Mouse (Mus musculus) granulocyte monocyte progenitor cell, adult 5-6 weeks (primary cell): Measurements from ENCODE around the gene Grb2. TPM values are rescaled to one million over a fixed set of nuclear protein-coding genes. Genes with fewer than 3 reads are reported as not detected.

Experiments
- ATAC-seq: replicated peaks from 2 replicates; pipeline ENCODE4 v1.8.0; 2016; ENCODE audit warnings: mild to moderate bottlenecking, moderate TSS enrichment, inconsistent platforms; ENCODE audit not compliant: poor library complexity, severe bottlenecking
- total RNA-seq, 2 experiments: library from RNA; stranded (forward) in 1 of 2; stranded (reverse) in 1 of 2; fragments of 200-712, 200-1000 nt in 1 of 2; fragments of >200 nt in 1 of 2; fragmentation: Nextera tagmentation in 1 of 2; gene quantifications; 2 replicates each; pipeline ENCODE4 v1.2.3; 2014 to 2017

The Grb2 gene
- total RNA-seq, 2 experiments from 2014 or later: 40.4 to 112 TPM

DNA sequence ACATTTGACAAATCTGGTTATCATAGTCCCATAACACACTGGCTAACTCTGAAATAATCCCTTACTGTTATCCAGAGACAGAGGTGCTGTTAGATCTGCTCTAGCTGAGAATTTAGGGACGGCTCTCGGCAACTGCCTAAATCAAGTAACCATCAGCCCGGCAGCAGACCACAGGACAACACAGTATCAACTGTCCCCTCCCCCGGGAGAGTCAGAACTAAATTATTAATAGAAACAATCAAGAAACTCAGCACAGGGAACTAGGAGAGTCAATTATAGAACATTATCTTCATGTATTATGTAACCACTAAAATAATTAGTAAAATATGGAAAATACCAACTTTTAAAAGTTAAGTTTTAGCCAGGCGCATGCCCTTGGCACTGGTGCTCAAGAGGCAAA is 17.4 kb downstream of the Grb2 start:
- ATAC-seq: no peak

DNA sequence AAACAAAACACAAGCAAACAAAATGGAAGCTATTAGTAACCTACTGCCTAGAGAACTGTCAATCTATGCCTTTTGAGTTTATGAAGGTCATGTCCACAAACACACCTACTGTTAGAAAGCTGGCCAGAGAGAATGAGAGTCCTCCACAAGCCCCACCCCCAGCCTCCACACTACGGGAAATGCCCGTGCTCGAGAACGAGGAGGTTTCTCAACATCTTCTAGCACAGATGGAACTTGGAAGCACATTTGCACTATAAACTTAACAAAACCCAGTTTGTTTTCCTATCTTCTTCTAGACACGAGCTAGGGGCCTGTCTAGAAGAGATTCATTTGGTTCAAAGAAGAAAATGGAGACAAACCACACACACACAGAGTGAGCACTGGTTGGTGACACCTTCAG is 18.0 kb downstream of the Grb2 start:
- no peak for ATAC-seq

DNA sequence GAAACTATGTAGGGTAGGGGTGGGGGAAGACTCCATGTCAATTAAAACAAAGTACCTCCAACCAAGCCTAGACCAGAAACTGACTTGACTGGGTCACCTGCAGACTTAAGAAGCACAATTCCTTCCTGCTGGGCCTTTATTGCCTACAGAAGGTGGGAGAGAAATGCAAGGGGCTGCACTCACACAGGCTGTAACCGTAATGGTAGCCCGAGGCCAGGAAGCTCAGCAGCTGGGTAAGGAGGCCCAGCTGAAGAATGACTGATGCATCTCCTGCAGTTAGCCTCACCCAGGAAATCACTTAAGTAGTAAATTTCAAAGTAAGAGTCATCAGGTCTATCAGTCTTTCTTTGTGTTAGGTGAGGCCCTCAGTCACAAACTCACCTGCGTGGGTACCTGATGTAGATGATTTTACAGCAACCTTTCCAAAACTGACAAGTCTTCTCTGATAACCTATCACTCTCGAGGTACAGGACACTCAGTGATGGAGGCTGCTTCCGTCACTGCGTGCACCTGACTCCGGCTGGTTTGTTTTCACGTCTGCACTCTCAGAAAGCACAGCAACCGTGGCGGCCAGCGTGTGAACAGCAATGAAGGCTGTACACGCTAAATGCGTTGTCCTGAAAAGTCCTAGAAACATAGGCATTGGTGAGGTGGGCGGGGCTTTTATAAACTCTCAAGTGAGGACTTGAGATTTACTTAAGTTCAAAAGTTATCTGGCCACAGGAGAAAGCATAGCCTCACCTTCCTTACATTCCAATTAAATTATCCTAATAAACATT is 19.1 kb downstream of the Grb2 start:
- no peak for ATAC-seq

DNA sequence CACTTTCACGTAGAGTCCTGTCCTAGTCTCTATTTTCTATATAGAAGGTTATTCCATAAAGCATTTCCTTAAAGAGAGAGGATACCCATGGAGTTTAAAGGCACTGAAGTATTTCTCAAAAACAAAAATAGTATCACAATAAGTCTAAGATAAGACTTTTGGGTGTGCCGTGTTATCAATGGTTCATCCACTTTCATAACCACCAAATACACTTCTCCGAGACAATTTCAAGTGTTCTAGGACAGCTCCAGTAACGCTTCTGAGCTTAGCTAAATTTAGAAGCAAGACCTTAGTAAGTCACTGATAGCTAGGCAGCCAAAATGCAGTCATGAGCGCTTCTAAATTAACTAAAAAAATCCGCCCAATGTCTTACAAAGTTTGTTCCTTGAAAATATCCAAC is 22.0 kb downstream of the Grb2 start:
- ATAC-seq: no peak

DNA sequence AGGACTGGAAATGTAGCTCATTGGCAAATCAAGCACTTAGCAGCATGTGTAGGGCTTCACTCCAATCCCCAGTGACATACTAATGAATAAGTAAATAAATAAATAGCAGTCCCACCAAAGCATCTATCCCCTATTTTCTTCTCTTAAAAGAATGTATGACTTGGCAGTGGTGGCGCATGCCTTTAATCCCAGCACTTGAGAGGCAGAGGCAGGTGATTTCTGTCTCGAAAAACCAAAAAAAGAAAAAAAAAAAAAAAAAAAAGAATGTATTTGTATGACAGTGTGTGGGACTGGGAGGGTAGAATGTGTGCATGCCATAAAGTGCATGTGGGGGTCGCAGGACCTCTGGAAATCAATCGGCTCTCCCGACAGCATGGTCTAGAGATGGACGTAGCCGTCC is 22.4 kb downstream of the Grb2 start:
- ATAC-seq: no peak

DNA sequence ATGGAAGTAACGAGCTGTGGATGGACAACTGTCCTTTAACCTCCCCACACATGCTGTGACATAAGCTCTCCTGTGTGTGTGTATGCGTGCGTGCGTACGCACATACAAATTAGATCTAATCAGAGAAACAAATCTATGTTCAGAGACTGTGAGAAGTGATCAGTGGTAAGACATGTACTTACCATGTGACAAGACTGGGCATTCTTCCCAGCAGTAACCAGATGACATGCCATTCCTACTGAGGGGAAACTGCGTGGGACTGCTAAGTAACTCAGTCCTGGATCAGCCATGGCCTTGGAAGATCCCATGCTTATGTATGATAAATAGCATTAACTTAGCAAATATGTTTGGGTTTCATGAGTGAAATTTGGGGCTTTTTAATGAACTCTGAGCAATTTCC is 23.5 kb downstream of the Grb2 start:
- no peak for ATAC-seq

DNA sequence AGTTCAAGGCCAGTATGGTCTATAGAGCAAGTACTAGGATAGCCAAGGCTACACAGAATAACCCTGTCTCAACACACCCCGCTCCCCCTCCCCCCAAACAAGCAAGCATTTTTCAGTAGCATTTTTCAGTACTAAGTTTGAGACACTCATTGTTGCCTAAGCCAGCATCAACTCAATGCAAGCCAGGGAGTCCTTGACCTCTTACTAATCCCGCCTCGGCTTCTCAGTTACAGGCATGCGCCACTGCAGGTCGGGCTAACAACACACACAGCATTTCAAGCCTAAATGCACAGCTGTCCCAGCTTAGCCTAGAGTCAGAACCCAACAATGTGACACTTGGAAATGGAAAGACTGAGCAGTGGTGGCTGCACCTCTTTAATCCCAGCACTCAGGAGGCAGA is 25.1 kb downstream of the Grb2 start:
- no peak for ATAC-seq

DNA sequence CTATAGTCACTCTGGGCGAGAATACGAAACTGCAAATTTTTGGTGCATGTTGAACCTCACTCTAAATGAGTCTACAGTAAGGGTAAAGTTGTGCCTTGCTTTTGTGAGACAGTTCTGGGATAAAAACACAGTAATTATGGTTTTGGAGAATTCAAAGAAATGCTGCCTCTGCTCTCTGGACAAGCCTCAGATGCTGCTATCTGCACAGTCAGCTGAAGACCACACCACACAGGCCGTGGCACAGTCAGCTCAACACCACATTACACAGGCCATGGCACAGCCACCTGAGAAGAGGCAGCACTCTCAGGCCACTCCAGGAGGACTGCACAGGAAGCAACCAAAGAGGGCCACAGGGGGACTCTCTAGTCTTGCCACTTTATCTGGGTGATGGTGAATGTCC is 26.0 kb downstream of the Grb2 start:
- no peak for ATAC-seq

DNA sequence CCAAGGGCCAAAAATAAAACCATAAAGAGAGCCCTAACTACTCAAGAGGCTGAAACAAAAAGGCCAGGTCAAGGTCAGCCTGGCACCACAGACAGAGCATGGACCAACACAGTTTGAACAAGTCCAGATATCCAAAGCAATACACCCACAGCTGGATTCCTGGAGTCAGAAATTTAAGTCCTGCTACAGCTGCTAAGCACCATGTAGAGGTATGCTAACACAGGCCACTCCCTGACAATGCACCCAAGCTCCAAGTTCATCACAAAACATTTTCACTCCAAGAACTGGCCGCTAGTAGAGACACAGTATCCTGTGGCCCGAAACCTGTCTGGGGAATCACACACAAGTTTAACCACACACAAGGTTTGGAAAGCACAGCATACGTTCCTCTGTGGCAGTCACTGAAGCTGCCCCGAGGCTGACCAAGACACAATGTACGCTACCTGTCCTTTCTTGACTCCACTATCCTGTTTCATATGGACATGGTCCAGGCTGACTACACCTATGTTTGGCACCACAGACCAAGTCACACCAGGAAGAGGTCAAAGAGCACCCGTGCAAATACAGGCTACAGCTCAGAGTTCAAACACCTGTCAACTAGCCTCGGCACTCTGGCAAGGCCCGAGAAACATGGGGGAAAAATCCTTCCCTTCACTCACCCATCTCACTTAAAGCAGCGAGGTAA is 28.7 kb downstream of the Grb2 start:
- ATAC-seq: no peak

DNA sequence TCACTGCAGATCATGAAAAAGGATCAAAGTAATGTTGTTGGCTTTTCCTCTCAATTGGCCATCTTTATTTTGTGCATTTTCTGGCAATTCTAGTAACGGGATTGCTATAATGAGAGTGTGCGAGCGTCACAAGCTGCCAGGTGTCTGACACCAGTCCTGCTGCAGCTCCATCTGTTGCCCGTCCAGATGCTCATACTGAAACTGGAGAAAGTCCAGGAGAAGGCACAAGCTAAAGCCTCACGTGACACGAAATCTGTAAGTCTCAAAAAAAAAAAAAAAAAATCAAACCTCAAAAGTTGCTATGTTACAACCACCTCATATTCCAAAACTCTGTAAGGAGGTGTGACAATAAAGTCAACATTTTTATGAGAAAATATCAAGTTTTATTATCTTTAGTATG is 29.5 kb downstream of the Grb2 start:
- no peak for ATAC-seq

DNA sequence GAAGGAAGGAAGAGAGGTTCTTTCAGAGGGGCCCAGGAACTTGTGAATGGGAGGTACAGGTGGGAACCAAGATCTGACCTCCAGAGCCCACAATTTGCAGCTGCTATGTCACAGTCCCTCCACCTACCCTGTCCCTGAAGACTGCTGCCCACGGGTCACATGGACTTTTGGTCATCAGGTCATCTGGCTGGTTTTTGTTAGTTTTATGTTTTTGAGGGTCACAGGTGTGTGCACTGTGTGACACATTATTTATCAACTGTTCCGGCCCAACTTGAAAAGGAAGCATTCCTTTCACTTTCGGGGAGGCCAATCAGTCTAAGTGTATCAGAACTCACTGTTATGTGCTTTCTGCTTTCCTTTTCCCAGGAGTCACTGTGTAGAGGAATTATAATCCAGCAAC is 30.9 kb downstream of the Grb2 start:
- ATAC-seq: no peak

DNA sequence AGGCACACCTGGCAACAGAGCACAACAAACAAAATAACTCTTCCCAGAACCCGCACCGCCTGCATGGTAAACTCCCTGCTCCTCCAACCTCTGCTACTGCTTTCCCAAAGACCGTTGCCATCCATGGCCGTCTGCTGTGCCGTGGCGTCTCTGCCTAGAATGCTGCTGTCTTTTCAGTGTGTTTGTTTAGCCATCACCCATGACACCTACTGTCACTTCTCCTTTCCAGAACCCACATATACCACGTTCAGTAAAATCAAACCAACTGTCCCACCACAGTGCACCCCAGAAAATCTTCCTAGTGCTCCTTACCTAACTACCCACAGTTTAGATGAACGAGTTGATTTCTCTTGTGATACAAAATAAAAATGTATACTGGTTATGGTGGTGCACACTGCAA is 31.7 kb downstream of the Grb2 start:
- ATAC-seq: peak; percentile 87

DNA sequence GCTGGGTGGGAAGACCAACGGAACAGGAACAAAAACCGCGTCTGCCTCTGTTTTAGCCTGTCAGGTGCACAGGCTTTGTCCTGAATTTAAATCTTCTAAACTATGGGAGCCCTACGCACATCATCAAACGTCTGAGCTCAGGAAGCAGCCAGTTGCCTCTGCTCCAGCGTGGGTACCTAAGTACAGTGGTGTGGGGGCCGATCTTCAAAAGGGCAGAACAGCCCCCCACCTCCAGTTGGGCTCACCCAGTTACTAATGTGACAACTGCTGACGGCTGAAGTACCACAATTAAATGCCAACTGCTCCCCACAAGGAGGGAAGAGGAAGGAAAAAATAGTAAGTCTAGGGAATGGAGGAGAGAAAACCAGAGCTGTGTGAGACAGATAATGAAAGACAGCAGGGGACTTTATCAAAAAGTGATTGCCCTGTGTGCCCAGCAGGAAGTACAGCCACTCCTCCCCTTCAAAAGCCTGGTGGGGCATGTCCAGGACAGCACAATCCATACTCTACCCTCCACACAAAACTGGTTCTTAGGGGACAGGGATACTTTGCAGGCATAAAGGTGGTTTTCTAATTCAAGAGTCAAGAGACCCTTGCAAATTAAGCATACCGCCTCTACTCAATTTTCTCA is 34.0 kb downstream of the Grb2 start:
- ATAC-seq: no peak

DNA sequence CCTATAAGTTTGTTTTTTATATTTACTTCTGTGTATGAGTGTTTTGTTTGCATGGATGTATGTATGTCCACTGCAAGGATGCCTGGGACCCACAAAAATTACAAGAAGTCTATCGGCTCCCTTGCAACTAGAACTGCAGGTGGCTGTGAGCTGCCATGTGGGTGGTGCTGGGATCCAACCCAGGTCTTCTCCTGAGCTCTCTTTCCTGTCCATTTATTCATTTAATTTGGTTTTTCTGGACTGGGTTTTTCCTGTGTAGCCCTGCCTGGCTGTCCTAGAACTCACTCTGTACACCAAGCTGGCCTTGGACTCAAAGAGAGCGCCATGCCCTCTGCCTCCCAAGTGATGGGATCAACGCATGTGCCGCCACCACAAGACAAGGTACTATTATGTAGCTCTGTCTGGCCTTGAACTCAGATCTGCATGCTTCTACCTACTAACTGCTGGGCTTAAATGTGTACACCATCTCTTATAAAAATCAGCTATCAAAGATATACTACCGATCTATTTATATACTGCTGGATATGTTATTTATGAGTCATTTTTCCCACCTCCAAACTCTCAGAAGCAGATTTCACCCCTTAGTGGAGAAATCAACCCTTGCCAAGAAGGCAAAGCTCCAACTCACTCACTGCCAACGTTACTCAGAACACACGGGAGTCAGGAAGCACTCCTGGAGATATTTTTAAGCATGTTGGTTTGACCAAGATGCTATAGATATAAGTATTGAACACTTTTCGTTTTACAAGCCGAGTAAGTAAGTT is 34.7 kb downstream of the Grb2 start:
- ATAC-seq: no peak

DNA sequence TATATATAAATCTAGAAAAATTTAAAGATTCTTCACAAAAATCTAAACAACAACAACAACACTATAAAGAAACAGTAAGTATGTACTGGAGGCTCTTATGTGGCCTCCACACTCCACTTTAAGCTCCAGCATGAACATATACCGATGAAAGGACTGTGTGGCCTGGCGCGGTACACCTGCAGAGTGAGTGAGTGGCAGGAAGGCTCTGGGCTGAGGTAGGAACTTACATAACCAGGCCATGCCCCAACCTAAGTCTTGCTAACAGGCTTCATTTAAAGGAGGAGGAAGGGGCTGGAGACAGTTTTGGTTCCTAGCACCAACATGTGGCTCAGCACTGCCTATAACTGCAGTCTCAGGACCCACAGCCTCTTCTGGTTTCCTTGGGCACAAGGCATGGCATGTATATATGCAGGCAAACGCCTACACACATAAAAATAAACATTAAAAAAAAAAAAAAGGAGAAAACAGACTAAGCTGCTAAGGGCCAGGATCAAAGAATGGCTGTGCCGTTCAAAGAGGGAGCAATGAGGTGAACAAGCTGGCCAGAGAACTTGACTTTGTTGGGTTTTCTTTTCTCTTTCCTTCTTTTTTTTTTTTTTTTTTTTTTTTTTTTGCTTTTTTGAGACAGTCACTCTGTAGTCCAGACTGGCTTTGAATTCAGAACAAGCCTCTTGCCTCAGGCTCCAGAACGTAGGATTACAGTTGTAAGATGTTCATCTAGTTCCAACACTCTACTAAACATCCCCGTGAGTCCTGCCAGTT is 36.0 kb downstream of the Grb2 start:
- ATAC-seq: no peak

DNA sequence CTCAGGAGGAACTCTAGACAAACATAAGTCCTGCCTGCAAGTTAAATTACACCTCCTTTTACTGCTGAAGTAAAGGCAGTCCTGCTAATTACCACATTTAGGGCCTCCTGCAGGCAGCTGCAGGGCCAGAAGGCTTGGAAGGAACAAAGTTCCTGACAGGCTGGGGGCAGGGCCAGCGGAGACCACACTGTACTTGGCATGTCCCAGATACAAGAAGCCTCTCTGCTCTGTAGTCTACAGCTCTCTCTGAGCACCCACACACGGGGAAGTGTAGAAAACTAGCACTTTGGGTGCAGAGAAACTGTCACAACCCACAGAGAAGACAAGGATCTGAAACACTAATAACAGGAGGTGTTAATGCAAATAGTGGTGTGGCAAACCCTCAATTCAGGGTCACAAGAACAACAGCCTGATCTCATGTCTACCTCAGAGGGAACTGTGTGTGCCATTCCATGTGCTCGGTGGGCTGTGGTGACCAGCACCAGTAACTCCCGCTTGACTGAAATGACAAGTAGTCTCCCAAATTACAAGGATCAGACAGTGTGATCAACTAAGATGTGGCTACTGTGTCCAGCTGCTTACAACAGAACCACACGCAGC is 37.8 kb downstream of the Grb2 start:
- ATAC-seq: no peak; the same call in 1 of the 2 replicates

DNA sequence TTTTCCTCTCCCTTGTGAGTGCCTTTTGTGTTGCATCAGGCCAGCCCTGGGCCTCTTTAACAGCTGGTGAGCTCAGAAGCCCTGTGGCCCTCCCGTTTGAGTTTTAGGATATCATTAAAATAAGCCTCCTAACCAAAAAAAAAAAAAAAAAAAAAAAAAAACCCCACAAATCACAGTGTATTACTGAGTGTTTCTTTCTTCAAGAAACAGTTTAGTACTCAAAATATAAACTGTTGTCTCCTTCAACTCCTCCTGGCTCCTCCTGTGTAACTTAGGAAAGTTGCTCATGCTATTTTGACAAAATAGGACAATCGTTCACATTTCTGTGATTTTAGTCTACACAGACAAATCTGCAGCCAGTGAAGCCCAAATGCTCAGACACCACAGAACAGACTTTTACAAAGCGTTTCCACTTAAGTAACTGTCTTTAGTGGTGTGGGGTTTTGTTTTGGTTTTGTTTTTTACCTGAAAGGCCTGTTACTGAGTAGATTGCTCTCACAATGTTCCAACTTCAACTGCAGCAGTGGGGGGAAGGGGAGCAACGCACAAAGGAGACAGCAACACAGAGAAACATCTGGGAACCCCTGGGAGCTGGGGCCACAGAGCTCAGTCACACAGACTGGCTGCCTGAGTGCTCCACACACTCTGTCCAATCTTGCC is 44.6 kb downstream of the Grb2 start:
- ATAC-seq: no peak

DNA sequence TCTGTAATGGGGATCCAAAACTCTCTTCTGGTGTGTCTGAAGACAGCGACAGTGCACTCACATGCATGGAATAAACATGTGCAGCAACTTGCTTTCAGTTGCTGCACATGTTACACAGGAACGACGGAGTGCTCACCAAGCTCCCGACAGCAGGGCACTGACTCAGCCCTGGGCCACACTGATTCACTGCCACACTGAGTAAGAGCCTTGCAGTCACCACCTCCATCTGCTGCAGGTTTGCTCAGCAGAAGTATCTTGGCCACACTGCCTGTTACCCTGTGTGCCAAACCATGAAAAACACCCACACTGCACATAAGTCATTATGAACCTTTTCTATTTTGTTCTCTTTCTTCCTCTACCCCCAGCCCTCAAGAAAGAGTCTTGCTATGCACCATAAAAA is 48.0 kb downstream of the Grb2 start:
- ATAC-seq: no peak

DNA sequence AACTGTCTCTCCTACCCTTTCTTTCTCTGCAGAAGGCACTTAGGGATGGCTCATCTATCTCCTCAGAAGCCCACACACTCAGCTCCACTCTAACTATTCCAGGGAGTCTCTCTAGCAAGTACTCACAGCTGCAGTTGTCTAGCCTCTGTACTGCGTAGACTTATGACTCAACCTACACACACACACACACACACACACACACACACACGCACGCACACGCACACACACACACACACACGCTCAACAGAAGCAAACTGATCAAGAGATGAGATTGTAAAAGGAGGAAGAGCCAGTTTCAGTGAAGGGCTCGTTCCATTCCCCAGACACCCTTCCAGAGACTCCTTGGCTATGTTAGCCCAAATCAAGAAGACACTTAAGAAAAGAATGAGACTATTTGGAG is 49.9 kb downstream of the Grb2 start:
- no peak for ATAC-seq
